Mouse (Mus musculus) brain, embryonic 14.5 days (tissue): ENCODE data around the gene Uqcr10.

Source experiments
- CTCF ChIP-seq: fragments of 200-500 bp; IDR thresholded peaks from 2 replicates; pipeline ENCODE4 v1.5.1; 2012; ENCODE audit warnings: inconsistent platforms, mild to moderate bottlenecking, moderate library complexity, borderline replicate concordance; ENCODE audit not compliant: insufficient read depth, insufficient read length; ENCODE audit errors: extremely low read depth
- POLR2A ChIP-seq: fragments of 200-500 bp; IDR thresholded peaks from 2 replicates; pipeline ENCODE4 v1.6.1; 2012; ENCODE audit warnings: mild to moderate bottlenecking, inconsistent platforms, borderline replicate concordance; ENCODE audit not compliant: poor library complexity, insufficient read depth, insufficient read length, severe bottlenecking; ENCODE audit errors: extremely low read depth

- TF ChIP-seq CTCF: no peak
- no peak for TF ChIP-seq POLR2A
Measured at GRCm38 (mm10) chr11:4700726-4701125, 3.4 kb downstream of the Uqcr10 start.
